Mouse (Mus musculus) heart, adult 8-10 months (tissue): ENCODE data around the gene Lenep. TPM values are rescaled to one million over a fixed set of nuclear protein-coding genes. Genes with fewer than 3 reads are reported as not detected.
A peak's percentile ranks its signal among the peaks of the same experiment; 100 is the strongest.
"Not testable (repeated sequence)": the region's sequence is repeated elsewhere in the genome, so short reads cannot be mapped to it uniquely, and the experiment has no call there.

Source experiments
- DNase-seq: peaks from one replicate; pipeline ENCODE4 v3.0.0; 2022; ENCODE audit warnings: low spot score
- total RNA-seq, 4 experiments: library from RNA; stranded (reverse); gene quantifications; 2 replicates each; pipeline ENCODE4 v1.2.4; 2022

The Lenep gene
- total RNA-seq, result 1 to 10 TPM in 2 of 4 experiments, under 1 TPM in 1, not detected in 1; 0.75 to 1.5 (median 1.2) TPM

GRCm38 (mm10) chr3:89402693-89403092 is at the start of gene Lenep:
Gene Lenep (minus strand): TSS chr3:89402793.
- no peak for DNase-seq

GRCm38 (mm10) chr3:89451916-89452315 is 49.3 kb upstream of the Lenep start:
- no peak for DNase-seq

GRCm38 (mm10) chr3:89449541-89449940 is 46.9 kb upstream of the Lenep start:
- peak; percentile 47 for DNase-seq

GRCm38 (mm10) chr3:89448720-89449537 is 46.3 kb upstream of the Lenep start:
- no peak for DNase-seq

- no peak for DNase-seq
Observed at GRCm38 (mm10) chr3:89440691-89441090, 38.1 kb upstream of the Lenep start.

GRCm38 (mm10) chr3:89437269-89437668 is 34.7 kb upstream of the Lenep start:
- no peak for DNase-seq

- DNase-seq, result peak; percentile 72
Observed at GRCm38 (mm10) chr3:89436176-89437113, 33.9 kb upstream of the Lenep start, which contains the start of gene Pbxip1. Gene Pbxip1 (plus strand): TSS chr3:89436706.

GRCm38 (mm10) chr3:89435041-89435440 is 32.4 kb upstream of the Lenep start:
- no peak for DNase-seq

- no peak for DNase-seq
Observed at GRCm38 (mm10) chr3:89434532-89434931, 31.9 kb upstream of the Lenep start.

- DNase-seq, result no peak
Observed at GRCm38 (mm10) chr3:89432606-89433005, 30.0 kb upstream of the Lenep start.

- DNase-seq, result peak; percentile 94
Observed at GRCm38 (mm10) chr3:89430171-89431159, 27.9 kb upstream of the Lenep start, which contains the start of gene Pygo2. Gene Pygo2 (plus strand): TSS chr3:89430214.

GRCm38 (mm10) chr3:89429021-89429420 is 26.4 kb upstream of the Lenep start:
- DNase-seq, result not testable (repeated sequence)

GRCm38 (mm10) chr3:89425876-89426275 is 23.3 kb upstream of the Lenep start:
- no peak for DNase-seq

- no peak for DNase-seq
Observed at GRCm38 (mm10) chr3:89425141-89425525, 22.5 kb upstream of the Lenep start.

- DNase-seq, result no peak
Observed at GRCm38 (mm10) chr3:89424416-89425140, 22.0 kb upstream of the Lenep start.

GRCm38 (mm10) chr3:89422556-89423205 is 20.1 kb upstream of the Lenep start:
- DNase-seq, result no peak

- no peak for DNase-seq
Observed at GRCm38 (mm10) chr3:89421810-89422473, 19.3 kb upstream of the Lenep start.

GRCm38 (mm10) chr3:89421002-89421774 is 18.6 kb upstream of the Lenep start:
- DNase-seq, result peak; percentile 90
